Mouse (Mus musculus) CH12.LX (cell line): ENCODE measurements at regions not wholly inside any gene's neighbourhood (a gene's known extent, or its start where the extent isn't known, plus 50 kb on each side); places are given as distances from the start of the nearest gene placed in this dataset.

Source experiments
- EP300 ChIP-seq: IDR thresholded peaks from 2 replicates; pipeline ENCODE4 v1.6.1; 2011; ENCODE audit warnings: low read length, improper control_type of control experiment
- POLR2A ChIP-seq: IDR thresholded peaks from 2 replicates; pipeline ENCODE4 v1.6.1; 2011; ENCODE audit warnings: low read depth, mild to moderate bottlenecking, improper control_type of control experiment, low read length
- USF1 ChIP-seq: IDR thresholded peaks from 2 replicates; pipeline ENCODE4 v1.6.1; 2014; ENCODE audit warnings: low read depth, mild to moderate bottlenecking, inconsistent platforms, low read length, improper control_type of control experiment

DNA sequence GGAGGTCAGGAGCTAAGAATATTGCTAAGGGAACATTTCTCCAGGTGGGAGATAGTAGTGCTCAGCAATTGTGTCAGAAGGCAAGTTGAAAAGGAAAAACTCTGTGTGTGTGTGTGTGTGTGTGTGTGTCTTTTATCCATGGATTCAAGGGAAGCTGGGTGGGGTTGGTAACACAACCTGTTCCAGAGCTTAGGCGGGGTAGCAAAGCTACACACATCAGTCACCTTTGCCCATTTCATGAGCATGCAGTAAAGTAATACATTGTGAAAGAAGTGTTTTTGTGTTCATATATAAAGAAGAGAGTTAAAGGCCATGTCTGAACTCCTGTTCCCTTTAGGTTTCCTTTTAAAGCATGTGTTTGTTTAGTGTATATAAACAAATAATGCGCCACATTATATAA is 128.2 kb downstream of the Ddx11 start:
- TF ChIP-seq EP300 (no peak), POLR2A (no peak), USF1 (no peak)
